Mouse (Mus musculus) cerebellum, adult 2 months (tissue): Measurements from ENCODE around the gene Kncn.

Experiments used
- CTCF ChIP-seq: fragments of 200-500 bp; IDR thresholded peaks from 2 replicates; pipeline ENCODE4 v1.5.1; 2011; ENCODE audit warnings: low read depth, mild to moderate bottlenecking, control low read depth, low read length, moderate library complexity, borderline replicate concordance; ENCODE audit not compliant: insufficient read depth
- POLR2A ChIP-seq: fragments of 200-500 bp; IDR thresholded peaks from 2 replicates; pipeline ENCODE4 v1.6.1; 2011; ENCODE audit warnings: low read length, control low read depth, borderline replicate concordance; ENCODE audit not compliant: insufficient read depth

DNA sequence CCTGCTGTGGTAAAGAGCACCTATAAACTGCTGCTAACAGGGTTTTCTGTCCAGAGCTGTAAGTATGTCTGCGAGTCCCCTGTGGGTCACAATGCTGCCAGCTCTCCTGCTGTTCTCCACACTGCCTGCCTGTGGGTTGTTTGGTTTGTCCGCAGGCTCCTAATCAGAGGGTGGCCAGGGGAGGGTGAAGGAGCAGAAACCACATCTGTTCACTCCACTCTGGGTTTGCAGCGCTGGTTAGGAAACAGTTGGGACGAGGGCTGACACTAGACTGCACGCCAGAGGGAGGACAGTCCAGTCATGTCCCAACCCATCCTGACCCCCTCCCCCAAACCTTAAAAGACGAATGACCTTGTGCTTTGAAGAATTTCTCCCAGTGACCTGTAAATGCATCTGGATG lies 29.1 kb upstream of the Kncn start:
- TF ChIP-seq CTCF (no peak), POLR2A (no peak)
